Mouse (Mus musculus) left cerebral cortex, postnatal 14 days (tissue): ENCODE measurements at regions not wholly inside any gene's neighbourhood (a gene's known extent, or its start where the extent isn't known, plus 50 kb on each side); places are given as distances from the start of the nearest gene placed in this dataset.

Experiments used
- DNase-seq, 2 experiments: peaks; one replicate each; pipeline ENCODE4 v3.0.0; 2021 to 2022; ENCODE audit warnings: low spot score in 2 of 2, mixed read lengths in 1 of 2
- intact Hi-C: fragments of 180-260 bp; cut with DNase I; formaldehyde crosslinking; loops from one replicate; pipeline ENCODE4 v1.15.1; 2025

GRCm38 (mm10) chr1:187556718-187557117 is 51.9 kb upstream of the Esrrg start:
- intact Hi-C loops = no loop called here
- DNase-seq = no peak
